Mouse (Mus musculus): Measurements from ENCODE around the gene Tpbgl.

- TF ChIP-seq CTCF (conservative IDR thresholded peaks at IDR 0.05 in 1 of 2, IDR thresholded peaks at IDR 0.05 in 1 of 2; ENCODE audit: low read depth in 2 of 2, low read length in 2 of 2) (no peak), POLR2A (IDR thresholded peaks at IDR 0.05; ENCODE audit: low read depth, low read length) (no peak), ZNF384 (IDR thresholded peaks at IDR 0.05; ENCODE audit: low read depth, low read length) (no peak), ELF1 (IDR thresholded peaks at IDR 0.05; ENCODE audit: low read depth, low read length) (no peak), E2F4 (IDR thresholded peaks at IDR 0.05; ENCODE audit: insufficient replicate concordance, low read depth, low read length) (no peak), ZC3H11A (IDR thresholded peaks at IDR 0.05; ENCODE audit: low read depth, low read length) (no peak), MAX (IDR thresholded peaks at IDR 0.05; ENCODE audit: low read length) (no peak), SIN3A (IDR thresholded peaks at IDR 0.05; ENCODE audit: low read length) (no peak), TBP (conservative IDR thresholded peaks at IDR 0.05; ENCODE audit: low read depth, low read length) (no peak), EP300 (IDR thresholded peaks at IDR 0.05; ENCODE audit: low read length) (no peak)
These were observed 463 bp upstream of the Tpbgl start for GRCm38 (mm10) chr7:99627366-99627765.
